Mouse (Mus musculus) skeletal muscle tissue, adult 2 months (tissue): Measurements from ENCODE around the gene Mfsd10.

Experiments
- DNase-seq: peaks from one replicate; pipeline ENCODE4 v3.0.0-alpha.2; 2012; ENCODE audit warnings: low read depth, low spot score

The Mfsd10 gene

GRCm38 (mm10) chr5:34636481-34637287 is at the start of gene Mfsd10:
Gene Mfsd10 (minus strand): TSS chr5:34637212.
- peak; percentile 56 for DNase-seq

- no peak for DNase-seq
Observed at GRCm38 (mm10) chr5:34670280-34670679, 33.3 kb upstream of the Mfsd10 start.

- DNase-seq = no peak
Observed at GRCm38 (mm10) chr5:34669493-34669892, 32.5 kb upstream of the Mfsd10 start.

- no peak for DNase-seq
Observed at GRCm38 (mm10) chr5:34663231-34663630, 26.2 kb upstream of the Mfsd10 start.

GRCm38 (mm10) chr5:34661909-34662308 is 24.9 kb upstream of the Mfsd10 start:
- no peak for DNase-seq

- no peak for DNase-seq
Observed at GRCm38 (mm10) chr5:34660591-34661130, 23.6 kb upstream of the Mfsd10 start.

GRCm38 (mm10) chr5:34659686-34660590 is 22.9 kb upstream of the Mfsd10 start, which contains the start of the genes Nop14 and Grk4:
Gene Nop14 (minus strand): TSS chr5:34660148.
Gene Grk4 (plus strand): TSS chr5:34660379.
- DNase-seq = peak; percentile 100

- no peak for DNase-seq
Observed at GRCm38 (mm10) chr5:34657556-34657955, 20.5 kb upstream of the Mfsd10 start.

GRCm38 (mm10) chr5:34654881-34655280 is 17.9 kb upstream of the Mfsd10 start:
- no peak for DNase-seq

- no peak for DNase-seq
Observed at GRCm38 (mm10) chr5:34652961-34653360, 15.9 kb upstream of the Mfsd10 start.

GRCm38 (mm10) chr5:34647581-34647980 is 10.6 kb upstream of the Mfsd10 start:
- peak; percentile 57 for DNase-seq

GRCm38 (mm10) chr5:34642932-34643331 is 5.9 kb upstream of the Mfsd10 start:
- peak; percentile 60 for DNase-seq

GRCm38 (mm10) chr5:34641991-34642390 is 5.0 kb upstream of the Mfsd10 start:
- no peak for DNase-seq

GRCm38 (mm10) chr5:34637591-34638156 is 662 bp upstream of the Mfsd10 start:
- DNase-seq = no peak

GRCm38 (mm10) chr5:34635665-34636192 is 1.3 kb downstream of the Mfsd10 start:
- no peak for DNase-seq

- no peak for DNase-seq
Observed at GRCm38 (mm10) chr5:34634746-34635400, 2.1 kb downstream of the Mfsd10 start.

GRCm38 (mm10) chr5:34633641-34634040 is 3.4 kb downstream of the Mfsd10 start:
- peak; percentile 37 for DNase-seq

- DNase-seq = no peak
Observed at GRCm38 (mm10) chr5:34632996-34633395, 4.0 kb downstream of the Mfsd10 start.

- DNase-seq = no peak
Observed at GRCm38 (mm10) chr5:34609966-34610365, 27.0 kb downstream of the Mfsd10 start.

GRCm38 (mm10) chr5:34608226-34608625 is 28.8 kb downstream of the Mfsd10 start:
- DNase-seq = no peak
